Mouse (Mus musculus): ENCODE measurements around the gene Mgat4b.

- TF ChIP-seq POLR2A (IDR thresholded peaks at IDR 0.05; ENCODE audit: insufficient read depth, low read depth, low read length) (no peak), CTCF (IDR thresholded peaks at IDR 0.05) (no peak)
Observed at GRCm38 (mm10) chr11:50198219-50198846, 12.4 kb upstream of the Mgat4b start.

Measured in heart, adult 2 months (tissue).